Mouse (Mus musculus) monocyte, adult 2 months (primary cell): ENCODE measurements around the gene Arhgap24.

Experiments used
- DNase-seq, 2 experiments: peaks; one replicate each; pipeline ENCODE4 v3.0.0; 2022; ENCODE audit warnings: low spot score in 2 of 2, low read depth in 1 of 2

Arhgap24 gene

GRCm38 (mm10) chr5:102783585-102783984, 302.4 kb downstream of the Arhgap24 start:
- DNase-seq = no peak

GRCm38 (mm10) chr5:102786123-102786522, 304.9 kb downstream of the Arhgap24 start:
- DNase-seq = no peak

DNA sequence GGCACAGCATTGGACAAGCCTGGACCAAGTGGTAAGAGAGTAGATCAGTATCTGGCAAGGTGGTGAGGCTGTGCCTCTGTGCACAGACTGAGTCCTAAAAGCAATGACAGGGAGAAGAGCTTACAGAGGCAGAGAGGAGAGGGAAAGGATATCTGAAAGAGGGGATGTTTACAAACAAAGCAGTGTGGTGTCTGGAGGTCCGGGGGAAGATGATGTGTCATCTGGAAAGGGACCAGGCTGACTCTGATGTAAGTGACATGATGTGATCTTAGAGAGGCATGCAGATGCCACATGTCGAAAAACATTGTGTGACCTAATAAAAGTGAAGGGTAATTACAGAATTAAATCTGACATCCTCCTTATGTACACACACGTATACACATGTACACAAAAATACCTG, 307.2 kb downstream of the Arhgap24 start:
- no peak for DNase-seq

- DNase-seq = no peak
Observed at GRCm38 (mm10) chr5:102791273-102791672, 310.1 kb downstream of the Arhgap24 start.

DNA sequence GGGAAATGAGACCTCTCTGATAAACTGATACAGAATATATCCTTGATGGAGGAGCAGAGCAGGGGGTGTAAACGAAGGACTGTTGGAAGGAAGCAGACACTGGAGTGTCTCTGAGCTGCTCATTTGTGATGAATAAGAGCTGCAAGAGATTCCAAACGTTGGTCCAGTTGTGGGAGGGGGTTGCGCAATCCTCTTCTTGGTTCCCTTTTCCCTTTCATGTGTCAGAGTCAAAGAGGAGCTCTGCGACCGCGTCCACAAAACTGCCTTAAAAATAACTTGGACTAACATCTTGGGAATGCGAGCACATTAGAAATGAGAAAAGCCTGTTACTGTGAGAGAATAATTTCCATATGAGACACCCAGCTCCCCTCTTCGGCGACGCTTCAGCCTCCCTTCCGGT, 312.3 kb downstream of the Arhgap24 start:
- DNase-seq = no peak

DNA sequence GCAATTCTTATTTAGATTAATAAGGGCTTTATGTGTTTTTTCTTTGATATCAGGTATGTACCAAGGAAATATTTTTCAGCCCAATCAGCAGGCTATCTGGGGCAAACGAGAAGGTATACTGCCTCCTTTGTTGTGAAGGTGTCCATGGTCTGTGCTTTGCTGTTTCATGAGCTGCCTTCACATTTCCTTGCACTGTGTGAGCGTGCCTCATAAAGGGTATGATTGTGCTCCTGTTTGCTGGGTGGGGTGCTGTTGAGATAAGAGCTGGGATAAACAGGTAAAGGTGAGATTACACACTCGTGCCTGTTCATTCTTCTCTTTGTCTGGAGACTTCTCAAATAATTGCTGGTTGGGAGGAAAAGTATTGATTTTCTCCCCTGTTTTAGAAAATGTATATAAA, 320.3 kb downstream of the Arhgap24 start:
- no peak for DNase-seq

DNA sequence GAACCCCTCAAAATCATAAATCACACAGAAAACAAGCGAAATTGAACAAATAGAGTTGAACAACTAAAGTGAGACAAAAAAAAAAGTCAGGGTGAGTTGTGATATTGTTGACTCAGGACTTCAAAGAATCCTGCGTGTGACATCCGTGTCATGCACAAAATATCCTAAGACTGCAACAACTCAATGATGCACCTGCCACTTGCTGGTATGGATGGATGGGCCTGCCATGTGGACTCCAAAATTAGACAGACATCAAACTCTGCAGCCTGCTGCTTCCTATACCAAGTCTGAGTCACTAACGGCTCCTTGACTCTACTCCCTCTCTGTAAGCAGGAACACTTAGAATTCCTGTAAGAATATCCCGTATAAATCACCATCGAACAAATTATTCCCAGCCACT, 321.6 kb downstream of the Arhgap24 start:
- DNase-seq = no peak

GRCm38 (mm10) chr5:102803675-102804074, 322.5 kb downstream of the Arhgap24 start:
- DNase-seq = no peak

DNA sequence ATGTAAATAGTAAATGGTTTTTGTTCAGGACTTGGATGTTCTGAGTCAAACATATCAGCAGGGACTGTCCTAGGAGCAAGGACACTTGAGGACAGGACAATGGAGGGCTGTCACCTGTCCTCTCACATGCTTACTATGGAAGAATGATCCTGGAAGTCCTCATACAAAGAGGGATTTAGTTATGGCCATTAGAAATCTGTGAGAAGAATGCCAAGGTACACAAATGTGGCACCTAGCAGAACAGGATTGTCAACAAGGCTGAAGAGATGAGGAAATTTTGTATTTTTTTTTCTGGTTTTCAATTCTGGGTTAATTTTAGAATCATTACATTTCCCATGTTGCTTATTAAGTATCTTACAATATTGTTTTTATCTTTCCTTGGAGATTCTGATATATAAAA, 326.3 kb downstream of the Arhgap24 start:
- no peak for DNase-seq

GRCm38 (mm10) chr5:102810366-102810957, 329.3 kb downstream of the Arhgap24 start:
- no peak for DNase-seq

DNA sequence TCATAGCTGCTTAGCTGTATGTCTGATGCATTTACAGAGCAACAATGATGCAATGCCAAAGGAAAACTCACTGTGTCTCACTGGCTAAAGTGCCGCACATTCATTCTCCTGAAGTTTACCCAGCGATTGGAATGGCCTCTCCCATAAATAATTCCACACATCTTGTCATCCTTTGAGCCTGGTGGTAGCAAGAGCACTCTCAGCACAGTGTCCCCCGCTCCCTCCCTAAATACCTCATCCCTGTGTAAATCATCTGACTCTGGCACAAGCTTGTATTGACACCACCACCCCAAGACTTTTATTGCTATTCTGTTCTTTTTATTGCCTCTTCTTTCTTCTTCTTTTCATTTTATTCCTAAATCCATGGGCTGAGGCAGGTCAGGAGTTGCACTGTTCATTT, 332.1 kb downstream of the Arhgap24 start:
- DNase-seq = no peak

- DNase-seq = no peak
Observed at GRCm38 (mm10) chr5:102817641-102818040, 336.4 kb downstream of the Arhgap24 start.

GRCm38 (mm10) chr5:102825538-102825937, 344.3 kb downstream of the Arhgap24 start:
- DNase-seq = no peak

GRCm38 (mm10) chr5:102839071-102839470, 357.9 kb downstream of the Arhgap24 start:
- no peak for DNase-seq

DNA sequence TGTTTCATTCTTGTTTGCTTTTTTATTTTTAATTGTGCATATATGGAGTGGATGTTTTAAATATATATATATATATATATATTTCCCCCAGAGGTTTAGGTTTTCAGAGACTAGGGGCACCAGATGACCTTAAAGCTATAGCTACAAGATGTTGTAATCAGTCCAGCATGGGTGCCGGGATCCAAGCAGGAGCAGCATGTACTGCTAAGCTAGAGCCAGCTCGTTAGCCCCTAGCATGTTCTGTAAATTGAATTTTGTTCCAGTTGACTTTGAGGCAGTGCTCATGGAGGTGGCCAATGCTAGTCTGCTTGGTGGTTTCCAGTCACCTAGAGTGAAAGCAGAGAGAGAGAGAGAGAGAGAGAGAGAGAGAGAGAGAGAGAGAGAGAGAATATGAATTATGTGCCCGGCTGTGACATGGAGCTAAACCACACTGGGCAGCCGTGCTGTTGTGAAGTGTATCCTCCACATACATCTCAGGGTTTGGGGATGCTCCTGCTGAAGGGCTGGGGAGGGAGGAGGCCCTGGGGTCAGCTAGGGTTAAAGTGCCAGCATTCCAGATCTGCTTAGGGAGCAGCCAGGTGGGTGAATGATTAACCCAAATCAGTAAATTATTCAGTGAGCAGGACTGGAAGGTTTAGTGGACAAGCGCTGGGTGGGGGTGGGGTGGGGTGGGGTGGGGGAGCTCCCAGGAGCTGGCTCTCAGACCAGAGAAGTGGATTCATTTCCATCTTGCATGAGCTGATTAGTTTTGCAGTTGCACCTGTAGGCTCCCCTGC, 362.9 kb downstream of the Arhgap24 start:
- DNase-seq = no peak

- DNase-seq = no peak
Observed at GRCm38 (mm10) chr5:102844731-102845598, 363.8 kb downstream of the Arhgap24 start.

DNA sequence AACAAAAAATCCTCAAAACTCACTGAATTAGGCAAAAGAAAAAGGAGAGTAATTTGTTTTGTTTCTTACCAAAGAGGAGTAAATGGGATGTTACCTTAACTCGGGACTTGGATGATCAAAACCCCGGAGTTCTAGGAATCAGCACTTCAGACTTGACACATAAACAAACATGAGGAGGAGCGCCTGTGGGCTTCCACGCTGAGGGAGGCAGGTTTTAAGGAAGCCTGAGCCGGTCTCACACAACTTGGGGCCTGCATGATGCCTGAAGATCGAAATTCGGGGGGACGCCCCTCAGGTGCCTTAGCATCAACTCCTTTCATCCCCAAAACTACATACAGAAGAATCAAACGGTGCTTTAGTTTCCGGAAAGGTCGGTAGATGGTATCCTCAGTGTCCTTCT, 364.6 kb downstream of the Arhgap24 start:
- DNase-seq = no peak

GRCm38 (mm10) chr5:102847859-102848258, 366.7 kb downstream of the Arhgap24 start:
- DNase-seq = no peak

DNA sequence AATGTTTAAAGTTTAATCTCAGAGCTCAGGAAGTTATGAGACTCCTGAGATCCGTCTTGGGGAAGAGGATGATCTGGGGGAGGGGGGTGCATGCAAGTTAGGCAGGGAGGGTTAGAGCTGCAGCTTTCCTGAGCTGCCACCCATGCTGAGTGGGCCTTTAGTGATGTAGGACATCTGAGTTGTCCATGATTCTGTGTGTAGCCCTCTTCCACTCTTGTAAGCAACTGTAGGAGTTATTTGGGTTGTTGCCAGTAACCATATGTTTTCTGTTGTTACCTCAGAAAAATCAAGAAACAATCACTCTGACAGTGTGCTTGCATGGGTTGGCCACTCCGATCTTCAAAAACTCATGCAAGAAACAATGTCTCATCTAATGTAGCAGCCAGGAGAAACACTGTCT, 370.6 kb downstream of the Arhgap24 start:
- no peak for DNase-seq

GRCm38 (mm10) chr5:102853750-102854149, 372.6 kb downstream of the Arhgap24 start:
- no peak for DNase-seq

- DNase-seq = no peak
Observed at GRCm38 (mm10) chr5:102855805-102856204, 374.6 kb downstream of the Arhgap24 start.

DNA sequence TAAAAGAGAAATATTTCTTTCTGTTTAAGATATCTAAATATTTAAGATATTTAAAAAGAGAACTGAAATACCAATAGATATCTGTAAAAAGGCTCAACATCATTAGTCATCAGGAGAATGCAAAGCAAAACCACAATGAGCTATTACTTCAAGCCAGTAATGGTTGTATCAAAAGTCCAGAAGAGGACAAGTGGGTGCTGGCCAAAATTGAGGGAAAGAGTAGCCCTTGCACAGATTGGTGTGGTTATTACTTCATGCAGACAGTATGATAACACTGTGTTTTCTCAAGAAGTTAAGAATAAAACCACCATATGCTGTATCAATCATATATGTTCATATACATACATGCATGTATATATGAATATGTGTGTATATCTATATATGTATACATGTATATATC, 376.9 kb downstream of the Arhgap24 start:
- DNase-seq = no peak
